Comparison of ENCODE assay signal across 10 mouse cellular contexts in the genomic region with DNA sequence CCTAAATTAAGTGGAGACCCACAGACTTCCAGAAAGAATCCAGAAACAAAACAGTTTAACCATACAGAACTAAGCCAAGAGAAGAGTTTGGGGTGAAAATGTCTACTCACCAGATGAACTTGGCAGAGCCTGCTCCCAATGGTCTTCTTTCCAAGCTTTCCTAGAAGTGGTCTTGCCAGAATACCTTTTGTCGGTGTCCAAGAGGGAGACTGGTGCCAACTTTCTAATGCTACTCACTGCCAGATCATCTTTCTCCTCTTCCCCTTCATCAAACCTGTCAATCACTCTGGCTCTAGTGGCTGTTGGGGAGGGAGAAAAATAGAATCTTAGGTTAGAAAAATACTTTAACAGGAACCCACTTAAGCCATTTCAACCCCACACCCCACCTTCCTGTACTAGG. TPM values are rescaled to one million over a fixed set of nuclear protein-coding genes. Genes with fewer than 3 reads are reported as not detected.
DNase-seq lines count a peak whose midpoint lies in the region; ATAC-seq and TF ChIP-seq lines count a peak whose summit lies in the region.
"Had no signal": no experiment of that assay in that cellular context is flagged by ENCODE, and none has a peak within 500 bp of the region (broad histone marks: within the 10 kb centered on the region; RNA-seq: fewer than 3 reads in every experiment).

No protein-coding gene starts in this region.

- 91% methylated on average over 1 of the region's 1 CpGs for WGBS in heart, embryonic 11.5 days (ENCODE audit: insufficient replicate concordance)
- WGBS in hindbrain, embryonic 13.5 days, result 81% methylated on average over 1 of the region's 1 CpGs
- WGBS in liver, postnatal 0 days (ENCODE audit: insufficient replicate concordance), result 83% methylated on average over 1 of the region's 1 CpGs
- WGBS in thymus, adult 2 months, result 80% methylated on average over 1 of the region's 1 CpGs

- ATAC-seq in heart, embryonic 11.5 days (replicated peaks; ENCODE audit: insufficient number of reproducible peaks, low FRiP score, low TSS enrichment), result no peak
- no peak for ATAC-seq in hindbrain, embryonic 13.5 days (ENCODE audit: low FRiP score)
- no peak for ATAC-seq in liver, postnatal 0 days

- H3K4me1 ChIP-seq in heart, embryonic 11.5 days (ENCODE audit: control insufficient read depth, insufficient read depth, low read length), result peaks cover 12% of the 10 kb centered on the region
- H3K4me1 ChIP-seq in ES-Bruce4 (ENCODE audit: control insufficient read depth, insufficient read depth, low read length), result no peaks in the 10 kb centered on the region
- peaks cover 38% of the 10 kb centered on the region for H3K4me1 ChIP-seq in hindbrain, embryonic 13.5 days (replicated peaks)
- H3K4me1 ChIP-seq in liver, postnatal 0 days (ENCODE audit: insufficient read depth), result peaks cover 15% of the 10 kb centered on the region
- no peaks in the 10 kb centered on the region for H3K4me1 ChIP-seq in thymus, adult 2 months (replicated peaks; ENCODE audit: control insufficient read depth, insufficient read depth, low read length)

- no peak for TF ChIP-seq CTCF in ES-Bruce4 (IDR thresholded peaks at IDR 0.05; ENCODE audit: low read depth, low read length)
- no peak for TF ChIP-seq CTCF in liver, postnatal 0 days (IDR thresholded peaks at IDR 0.05; ENCODE audit: low read depth)
- TF ChIP-seq CTCF in thymus, adult 2 months (IDR thresholded peaks at IDR 0.05; ENCODE audit: borderline replicate concordance, control insufficient read depth, extremely low read depth, insufficient read depth, low read length, poor library complexity), result no peak

- no peak for TF ChIP-seq EP300 in ES-Bruce4 (IDR thresholded peaks at IDR 0.05; ENCODE audit: insufficient read depth, low read depth, low read length)
- no peak for TF ChIP-seq EP300 in liver, postnatal 0 days (IDR thresholded peaks at IDR 0.05; ENCODE audit: low read depth)

- no peak for TF ChIP-seq POLR2A in ES-Bruce4 (IDR thresholded peaks at IDR 0.05; ENCODE audit: insufficient read depth, low read length)
- no peak for TF ChIP-seq POLR2A in thymus, adult 2 months (IDR thresholded peaks at IDR 0.05; ENCODE audit: control insufficient read depth, extremely low read depth, insufficient read depth, low read length, poor library complexity)

- H3K27me3 ChIP-seq in heart, embryonic 11.5 days (ENCODE audit: control insufficient read depth, insufficient read depth, low read length), result peaks cover 28% of the 10 kb centered on the region
- H3K27me3 ChIP-seq in ES-Bruce4 (ENCODE audit: control insufficient read depth, insufficient read depth, low read length, poor library complexity, severe bottlenecking), result peaks cover 12% of the 10 kb centered on the region
- H3K27me3 ChIP-seq in hindbrain, embryonic 13.5 days, result peaks cover 25% of the 10 kb centered on the region
- peaks cover 31% of the 10 kb centered on the region for H3K27me3 ChIP-seq in liver, postnatal 0 days (ENCODE audit: insufficient read depth, low read length)
- H3K27me3 ChIP-seq in thymus, adult 2 months (ENCODE audit: control insufficient read depth, insufficient read depth, low read length), result peaks cover 13% of the 10 kb centered on the region

- H3K4me3 ChIP-seq in heart, embryonic 11.5 days (ENCODE audit: low read depth, low read length), result no peak overlapping the region
- no peak overlapping the region for H3K4me3 ChIP-seq in ES-Bruce4 (ENCODE audit: low read depth, low read length)
- 0 out of 2 replicates have a peak overlapping the region, but pooled peaks have one; percentile 73 for H3K4me3 ChIP-seq in hindbrain, embryonic 13.5 days
- peak overlapping the region; percentile 85; the same call in 1 of the 2 replicates for H3K4me3 ChIP-seq in liver, postnatal 0 days (ENCODE audit: low read depth, low read length)
- H3K4me3 ChIP-seq in thymus, adult 2 months (ENCODE audit: control insufficient read depth, insufficient read depth, low read length), result no peak overlapping the region

- H3K36me3 ChIP-seq in heart, embryonic 11.5 days (ENCODE audit: control insufficient read depth, insufficient read depth, low read length), result peaks cover 3% of the 10 kb centered on the region
- peaks cover 37% of the 10 kb centered on the region for H3K36me3 ChIP-seq in ES-Bruce4 (ENCODE audit: control insufficient read depth, insufficient read depth, low read length, poor library complexity, severe bottlenecking)
- H3K36me3 ChIP-seq in hindbrain, embryonic 13.5 days, result peaks cover 21% of the 10 kb centered on the region
- peaks cover 16% of the 10 kb centered on the region for H3K36me3 ChIP-seq in liver, postnatal 0 days (replicated peaks; ENCODE audit: insufficient read depth, low read length)
- peaks cover 4% of the 10 kb centered on the region; the same call in 1 of the 2 replicates for H3K36me3 ChIP-seq in thymus, adult 2 months (ENCODE audit: control insufficient read depth, insufficient read depth, low read length)

- DNase-seq in heart, postnatal 4 days, result no peak
- DNase-seq in liver, postnatal 0 days, result no peak
- DNase-seq in thymus, postnatal 4 days, result no peak
- DNase-seq in thymus, adult 2 months, result no peak
- DNase-seq in adrenal gland, postnatal 4 days (ENCODE audit: low spot score in 2 of 2), result no peak
- DNase-seq: adrenal gland, postnatal 25 days; kidney, adult 8-10 months had no signal

- no peak overlapping the region for H3K9ac ChIP-seq in heart, embryonic 11.5 days (ENCODE audit: low read depth, low read length)
- H3K9ac ChIP-seq in ES-Bruce4 (ENCODE audit: low read depth, poor library complexity, severe bottlenecking), result peak overlapping the region; percentile 72
- no peak overlapping the region for H3K9ac ChIP-seq in hindbrain, embryonic 13.5 days
- H3K9ac ChIP-seq in liver, postnatal 0 days (replicated peaks), result peak overlapping the region; percentile 79

- no peaks in the 10 kb centered on the region for H3K9me3 ChIP-seq in heart, embryonic 11.5 days (replicated peaks; ENCODE audit: control insufficient read depth, low read length)
- H3K9me3 ChIP-seq in ES-Bruce4 (replicated peaks; ENCODE audit: control insufficient read depth, insufficient read depth, low read length, poor library complexity, severe bottlenecking), result no peaks in the 10 kb centered on the region
- no peaks in the 10 kb centered on the region for H3K9me3 ChIP-seq in hindbrain, embryonic 13.5 days
- H3K9me3 ChIP-seq in liver, postnatal 0 days (ENCODE audit: low read length), result no peaks in the 10 kb centered on the region

- peak overlapping the region; percentile 93; the same call in 1 of the 2 replicates for H3K4me2 ChIP-seq in heart, embryonic 11.5 days
- H3K4me2 ChIP-seq in hindbrain, embryonic 13.5 days, result peak overlapping the region; percentile 93
- peak overlapping the region; percentile 96 for H3K4me2 ChIP-seq in liver, postnatal 0 days (ENCODE audit: low read depth, low read length)

- H3K27ac ChIP-seq in heart, embryonic 11.5 days (ENCODE audit: low read depth, low read length), result no peak overlapping the region
- H3K27ac ChIP-seq in ES-Bruce4 (ENCODE audit: insufficient read depth, low read length), result no peak overlapping the region
- no peak overlapping the region for H3K27ac ChIP-seq in hindbrain, embryonic 13.5 days
- no peak overlapping the region for H3K27ac ChIP-seq in liver, postnatal 0 days (ENCODE audit: low read depth)
- no peak overlapping the region for H3K27ac ChIP-seq in thymus, adult 2 months (ENCODE audit: control insufficient read depth, insufficient read depth, low read length)

RNA-seq across cellular contexts. Expression of gene Aatf, which starts 1.3 kb away (rescaled TPM):
- polyA plus RNA-seq in heart, embryonic 11.5 days (2014; fragmentation: Nextera tagmentation; extraction: Ambion mirVana), result 28.2 and 34.6 TPM in 2 replicates
- total RNA-seq in heart, postnatal 4 days (2021), result 10 to 100 TPM; 15.2 to 18.8 TPM
- 57.3 and 59.1 TPM in 2 replicates for polyA plus RNA-seq in ES-Bruce4 (2011; ENCODE audit: insufficient read depth, insufficient read length, low read depth, missing spikeins)
- 56.9 and 57.4 TPM in 2 replicates for polyA plus RNA-seq in hindbrain, embryonic 13.5 days (2015; fragmentation: Nextera tagmentation; extraction: Ambion mirVana)
- 20.6 and 21.1 TPM in 2 replicates for polyA plus RNA-seq in liver, postnatal 0 days (2015; fragmentation: Nextera tagmentation; extraction: Ambion mirVana)
- polyA plus RNA-seq in thymus, adult 2 months (2012; rRNA removed), result 5.6 and 6.9 TPM in 2 replicates
- 10 to 100 TPM; 27.4 to 30.5 TPM for total RNA-seq in adrenal gland, postnatal 4 days (2021)

RNA-seq across cellular contexts. Expression of gene Lhx1, which starts 13.3 kb away (rescaled TPM):
- 0.04 and 0.06 TPM in 2 replicates for polyA plus RNA-seq in heart, embryonic 11.5 days (2014; fragmentation: Nextera tagmentation; extraction: Ambion mirVana)
- not detected for total RNA-seq in heart, postnatal 4 days (2021)
- 1.5 and 1.8 TPM in 2 replicates for polyA plus RNA-seq in ES-Bruce4 (2011; ENCODE audit: insufficient read depth, insufficient read length, low read depth, missing spikeins)
- 64.6 and 67.7 TPM in 2 replicates for polyA plus RNA-seq in hindbrain, embryonic 13.5 days (2015; fragmentation: Nextera tagmentation; extraction: Ambion mirVana)
- 0.12 and 0.21 TPM in 2 replicates for polyA plus RNA-seq in liver, postnatal 0 days (2015; fragmentation: Nextera tagmentation; extraction: Ambion mirVana)
- 0.04 and 0.13 TPM in 2 replicates for polyA plus RNA-seq in thymus, adult 2 months (2012; rRNA removed)
- 1 to 10 TPM in 1 of 2 experiments, under 1 TPM in 1; 0.62 to 9.8 TPM for total RNA-seq in adrenal gland, postnatal 4 days (2021)
- total RNA-seq: adrenal gland, postnatal 25 days had no signal

Comparison
In these comparisons a context has a peak if more than half of its experiments do, and no peak if none do; other contexts are left out.
1. H3K4me3 ChIP-seq: peak in hindbrain, embryonic 13.5 days (single experiment) and liver, postnatal 0 days (single experiment); none in heart, embryonic 11.5 days (single experiment), ES-Bruce4 (single experiment) and thymus, adult 2 months (single experiment).
2. H3K9ac ChIP-seq: peak in ES-Bruce4 (single experiment) and liver, postnatal 0 days (single experiment); none in heart, embryonic 11.5 days (single experiment) and hindbrain, embryonic 13.5 days (single experiment).
3. RNA of gene Lhx1, which starts 13.3 kb away (polyA plus RNA-seq): 64.6 to 67.7 TPM in hindbrain, embryonic 13.5 days; 1.5 to 1.8 TPM in ES-Bruce4, 0.12 to 0.21 TPM in liver, postnatal 0 days, 0.04 to 0.13 TPM in thymus, adult 2 months and 0.04 to 0.06 TPM in heart, embryonic 11.5 days; every median in the first group is over 10 times any median in the second.
4. Peak in every context shown above with its lines, with median percentiles within 50 percentile points of each other: H3K4me2 ChIP-seq.